ENCODE assay signal across 19 mouse cellular contexts in the genomic region with DNA sequence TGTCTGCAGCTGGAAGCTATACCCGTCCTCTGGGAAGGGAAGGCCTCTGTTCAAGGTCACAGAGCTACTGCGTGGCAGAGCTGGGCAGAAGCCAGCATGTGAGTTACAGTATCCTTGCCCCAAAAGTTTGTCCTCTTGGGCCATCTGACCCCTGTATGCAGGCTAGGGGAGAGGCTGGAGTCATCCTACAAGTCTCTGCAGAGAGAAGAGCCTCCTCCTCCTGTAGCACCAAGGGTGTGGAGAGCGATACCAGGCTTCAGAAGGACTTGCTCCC. TPM values are rescaled to one million over a fixed set of nuclear protein-coding genes. Genes with fewer than 3 reads are reported as not detected.
DNase-seq lines count a peak whose midpoint lies in the region; ATAC-seq and TF ChIP-seq lines count a peak whose summit lies in the region.
"Had no signal": no experiment of that assay in that cellular context is flagged by ENCODE, and none has a peak within 500 bp of the region (broad histone marks: within the 10 kb centered on the region; RNA-seq: fewer than 3 reads in every experiment).

No protein-coding gene starts in this region.

- no peaks in the 10 kb centered on the region; the same call in 1 of the 2 replicates for H3K27me3 ChIP-seq in heart, embryonic 11.5 days (ENCODE audit: control insufficient read depth, insufficient read depth, low read length)
- H3K27me3 ChIP-seq in midbrain, embryonic 15.5 days (replicated peaks), result no peaks in the 10 kb centered on the region
- H3K27me3 ChIP-seq in midbrain, embryonic 10.5 days (ENCODE audit: low read depth, poor library complexity, severe bottlenecking), result no peaks in the 10 kb centered on the region
- H3K27me3 ChIP-seq in cerebellum, adult 2 months (ENCODE audit: control insufficient read depth, insufficient read depth, low read length), result no peaks in the 10 kb centered on the region
- H3K27me3 ChIP-seq: forebrain, embryonic 15.5 days; midbrain, embryonic 12.5 days had no signal

- peaks cover 19% of the 10 kb centered on the region for H3K4me1 ChIP-seq in heart, embryonic 11.5 days (ENCODE audit: control insufficient read depth, insufficient read depth, low read length)
- peaks cover 7% of the 10 kb centered on the region; the same call in 1 of the 2 replicates for H3K4me1 ChIP-seq in midbrain, embryonic 15.5 days
- peaks cover 18% of the 10 kb centered on the region for H3K4me1 ChIP-seq in midbrain, embryonic 10.5 days
- peaks cover under 1% of the 10 kb centered on the region; the same call in 1 of the 2 replicates for H3K4me1 ChIP-seq in cerebellum, adult 2 months (ENCODE audit: control insufficient read depth, insufficient read depth, low read length)
- H3K4me1 ChIP-seq: forebrain, embryonic 15.5 days had no signal

- DNase-seq in heart, postnatal 25 days (ENCODE audit: low spot score), result no peak
- no peak for DNase-seq in midbrain, embryonic 10.5 days (ENCODE audit: low spot score)
- peak; percentile 86 for DNase-seq in adrenal gland, adult 8-10 months
- peak; percentile 42 to 48 for DNase-seq in heart, postnatal 10 days
- DNase-seq in cerebellum, adult 2 months, result no peak
- DNase-seq: cerebellum, postnatal 10 days; lung, adult 18-20 months; lung, postnatal 36 days; right cerebral cortex, postnatal 4 days had no signal

- H3K4me3 ChIP-seq in heart, embryonic 11.5 days (ENCODE audit: low read depth, low read length), result no peak overlapping the region
- no peak overlapping the region for H3K4me3 ChIP-seq in midbrain, embryonic 15.5 days
- H3K4me3 ChIP-seq in midbrain, embryonic 10.5 days, result no peak overlapping the region
- no peak overlapping the region for H3K4me3 ChIP-seq in cerebellum, adult 2 months (replicated peaks; ENCODE audit: insufficient read depth, low read depth, low read length)
- H3K4me3 ChIP-seq: forebrain, embryonic 15.5 days; hindbrain, embryonic 10.5 days; layer of hippocampus, adult 2 months; left cerebral cortex, adult 2 months; limb, embryonic 12.5 days; midbrain, embryonic 12.5 days had no signal

- H3K4me2 ChIP-seq in heart, embryonic 11.5 days, result no peak overlapping the region
- H3K4me2 ChIP-seq in midbrain, embryonic 15.5 days, result no peak overlapping the region
- H3K4me2 ChIP-seq: forebrain, embryonic 15.5 days; limb, embryonic 12.5 days; midbrain, embryonic 12.5 days had no signal

- H3K36me3 ChIP-seq in heart, embryonic 11.5 days (ENCODE audit: control insufficient read depth, insufficient read depth, low read length), result no peaks in the 10 kb centered on the region
- H3K36me3 ChIP-seq in midbrain, embryonic 15.5 days (replicated peaks), result no peaks in the 10 kb centered on the region
- H3K36me3 ChIP-seq in midbrain, embryonic 10.5 days, result no peaks in the 10 kb centered on the region
- H3K36me3 ChIP-seq: forebrain, embryonic 15.5 days; hindbrain, embryonic 10.5 days; limb, embryonic 12.5 days; midbrain, embryonic 12.5 days had no signal

- H3K27ac ChIP-seq in heart, embryonic 11.5 days (ENCODE audit: low read depth, low read length), result peak overlapping the region; percentile 82
- H3K27ac ChIP-seq in midbrain, embryonic 15.5 days, result 0 out of 2 replicates have a peak overlapping the region, but pooled peaks have one; percentile 24
- no peak overlapping the region for H3K27ac ChIP-seq in midbrain, embryonic 10.5 days (replicated peaks)
- H3K27ac ChIP-seq in cerebellum, adult 2 months (ENCODE audit: insufficient read depth, low read length), result no peak overlapping the region
- H3K27ac ChIP-seq: forebrain, embryonic 15.5 days; hindbrain, embryonic 10.5 days; kidney, postnatal 0 days; layer of hippocampus, adult 2 months; left cerebral cortex, adult 2 months; limb, embryonic 12.5 days; midbrain, embryonic 12.5 days had no signal

- intact Hi-C loops in heart, postnatal 25 days (cut with DNase I), result no loop called here
- intact Hi-C loops in heart, postnatal 10 days (cut with DNase I), result no loop called here

- 51% methylated on average over 3 of the region's 3 CpGs for WGBS in heart, embryonic 11.5 days (ENCODE audit: insufficient replicate concordance)
- 84% methylated on average over 3 of the region's 3 CpGs for WGBS in midbrain, embryonic 15.5 days
- 92% methylated on average over 3 of the region's 3 CpGs for WGBS in midbrain, embryonic 10.5 days
- WGBS in cerebellum, adult 2 months, result 73% methylated on average over 3 of the region's 3 CpGs

- TF ChIP-seq CTCF in cerebellum, adult 2 months (IDR thresholded peaks at IDR 0.05; ENCODE audit: borderline replicate concordance, insufficient read depth, low read depth, low read length), result no peak

- no peak for TF ChIP-seq POLR2A in cerebellum, adult 2 months (IDR thresholded peaks at IDR 0.05; ENCODE audit: borderline replicate concordance, insufficient read depth, low read length)

- no peaks in the 10 kb centered on the region for H3K9me3 ChIP-seq in heart, embryonic 11.5 days (replicated peaks; ENCODE audit: control insufficient read depth, low read length)
- H3K9me3 ChIP-seq in midbrain, embryonic 15.5 days, result no peaks in the 10 kb centered on the region
- no peaks in the 10 kb centered on the region for H3K9me3 ChIP-seq in midbrain, embryonic 10.5 days (replicated peaks)
- H3K9me3 ChIP-seq: forebrain, embryonic 15.5 days; hindbrain, embryonic 10.5 days; limb, embryonic 12.5 days; midbrain, embryonic 12.5 days had no signal

- peak overlapping the region; percentile 54; the same call in 1 of the 2 replicates for H3K9ac ChIP-seq in heart, embryonic 11.5 days (ENCODE audit: low read depth, low read length)
- H3K9ac ChIP-seq in midbrain, embryonic 15.5 days, result no peak overlapping the region
- H3K9ac ChIP-seq: forebrain, embryonic 15.5 days; limb, embryonic 12.5 days; midbrain, embryonic 12.5 days had no signal

- no peak for ATAC-seq in heart, embryonic 11.5 days (replicated peaks; ENCODE audit: insufficient number of reproducible peaks, low FRiP score, low TSS enrichment)
- ATAC-seq in midbrain, embryonic 15.5 days (replicated peaks), result no peak
- ATAC-seq: forebrain, embryonic 15.5 days had no signal

RNA-seq across cellular contexts. Expression of a gene that starts 7.8 kb away (rescaled TPM):
- 0.34 and 0.38 TPM in 2 replicates for polyA plus RNA-seq in heart, embryonic 11.5 days (2014; fragmentation: Nextera tagmentation; extraction: Ambion mirVana)
- total RNA-seq in heart, postnatal 25 days (2021), result under 1 TPM in 1 of 2 experiments, not detected in 1; 0.08 TPM
- polyA plus RNA-seq in midbrain, embryonic 15.5 days (2015; fragmentation: Nextera tagmentation; extraction: Ambion mirVana), result not detected in 2 replicates
- polyA plus RNA-seq in midbrain, embryonic 10.5 days (2016; fragmentation: Nextera tagmentation; extraction: Ambion mirVana), result not detected in 2 replicates
- total RNA-seq in adrenal gland, adult 8-10 months (2022), result 1 to 10 TPM; 1.2 to 2.7 (median 2.1) TPM
- under 1 TPM in 1 of 2 experiments, not detected in 1; 0.07 TPM for total RNA-seq in heart, postnatal 10 days (2021)
- 0.27 and 0.29 TPM in 2 replicates for polyA plus RNA-seq in cerebellum, adult 2 months (2012; rRNA removed)
- total RNA-seq: gastrocnemius, adult 8-10 months had no signal
- polyA plus RNA-seq: forebrain, embryonic 15.5 days; kidney, postnatal 0 days; limb, embryonic 12.5 days; midbrain, embryonic 12.5 days had no signal

Comparison
In these comparisons a context has a peak if more than half of its experiments do, and no peak if none do; other contexts are left out.
1. H3K27ac ChIP-seq: peak in heart, embryonic 11.5 days (single experiment) and midbrain, embryonic 15.5 days (single experiment); none in midbrain, embryonic 10.5 days (single experiment) and cerebellum, adult 2 months (single experiment).
2. DNase-seq: peak in adrenal gland, adult 8-10 months (single experiment) and heart, postnatal 10 days (2 of 2); none in heart, postnatal 25 days (single experiment), midbrain, embryonic 10.5 days (single experiment) and cerebellum, adult 2 months (0 of 2).